Mouse (Mus musculus): Measurements from ENCODE around the gene Bsx. TPM values are rescaled to one million over a fixed set of nuclear protein-coding genes. Genes with fewer than 3 reads are reported as not detected.

The Bsx gene
- polyA plus RNA-seq, 1 experiment = not detected

DNA sequence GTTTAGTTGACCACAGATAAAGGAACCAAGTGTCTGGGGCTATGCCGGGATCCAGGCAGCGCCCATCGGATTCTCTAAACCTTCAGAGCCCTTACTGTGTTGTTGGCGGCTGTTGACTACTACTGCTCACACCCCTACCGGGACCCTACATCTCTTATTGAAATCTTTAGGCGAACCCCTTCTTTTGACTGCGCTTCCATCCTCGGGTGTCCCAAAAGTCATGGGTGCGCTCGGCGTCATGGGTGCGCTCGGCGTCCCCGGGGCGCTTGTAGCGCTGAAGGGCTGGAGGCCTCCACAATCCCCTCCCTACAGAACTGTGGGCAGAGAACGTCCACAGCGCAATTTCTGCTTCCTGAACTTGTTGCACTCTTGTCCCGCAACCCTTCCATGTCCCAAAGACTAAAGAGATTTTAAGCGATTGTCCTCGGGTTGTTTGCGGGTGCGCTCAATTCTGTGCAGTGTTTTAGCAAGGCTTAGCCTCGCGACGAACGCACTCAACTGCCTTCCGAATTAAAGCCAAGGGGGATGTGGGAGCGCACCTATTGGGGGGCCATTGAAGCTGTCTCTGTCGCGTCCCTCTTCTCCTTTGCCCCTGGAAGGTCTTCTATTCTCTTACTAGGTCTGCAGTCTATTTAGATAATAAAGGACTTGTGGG is 4.5 kb downstream of the Bsx start:
- H3K79me2 ChIP-seq (ENCODE audit: control insufficient read depth, insufficient read depth) = no peaks in the 10 kb centered on the region
- H3K36me3 ChIP-seq (ENCODE audit: control insufficient read depth, insufficient read depth) = no peaks in the 10 kb centered on the region
- no peak overlapping the region for H3K4me2 ChIP-seq (ENCODE audit: low read depth)
- H3ac ChIP-seq (ENCODE audit: control insufficient read depth, insufficient read length) = no peak overlapping the region
- no peak overlapping the region for H3K4me3 ChIP-seq
- TF ChIP-seq REST (IDR thresholded peaks at IDR 0.05; ENCODE audit: insufficient read depth, insufficient read length) (no peak), TCF12 (IDR thresholded peaks at IDR 0.05; ENCODE audit: insufficient read depth, poor library complexity, severe bottlenecking) (no peak), TCF3 (IDR thresholded peaks at IDR 0.05; ENCODE audit: insufficient read length, low read depth) (no peak), MYOG (IDR thresholded peaks at IDR 0.05; ENCODE audit: control insufficient read depth in 1 of 3, insufficient read depth in 1 of 3, insufficient read length in 2 of 3, low read depth in 2 of 3) (no peak), MYOD1 (IDR thresholded peaks at IDR 0.05; ENCODE audit: control insufficient read depth in 1 of 3, insufficient read length in 2 of 3, low read depth in 2 of 3) (no peak), MAX (IDR thresholded peaks at IDR 0.05; ENCODE audit: low read depth) (no peak), POLR2AphosphoS2 (IDR thresholded peaks at IDR 0.05; ENCODE audit: insufficient read length, low read depth) (no peak), SRF (IDR thresholded peaks at IDR 0.05; ENCODE audit: control insufficient read depth, insufficient read length, low read depth) (no peak), USF1 (IDR thresholded peaks at IDR 0.05; ENCODE audit: low read depth) (no peak), CEBPB (IDR thresholded peaks at IDR 0.05; ENCODE audit: insufficient read depth, poor library complexity, severe bottlenecking) (no peak), E2F4 (IDR thresholded peaks at IDR 0.05; ENCODE audit: insufficient read depth) (no peak), POLR2A (IDR thresholded peaks at IDR 0.05; ENCODE audit: insufficient read length, low read depth) (no peak)
- H3K27me3 ChIP-seq (ENCODE audit: control insufficient read depth, insufficient read depth, insufficient read length) = peaks cover 57% of the 10 kb centered on the region

DNA sequence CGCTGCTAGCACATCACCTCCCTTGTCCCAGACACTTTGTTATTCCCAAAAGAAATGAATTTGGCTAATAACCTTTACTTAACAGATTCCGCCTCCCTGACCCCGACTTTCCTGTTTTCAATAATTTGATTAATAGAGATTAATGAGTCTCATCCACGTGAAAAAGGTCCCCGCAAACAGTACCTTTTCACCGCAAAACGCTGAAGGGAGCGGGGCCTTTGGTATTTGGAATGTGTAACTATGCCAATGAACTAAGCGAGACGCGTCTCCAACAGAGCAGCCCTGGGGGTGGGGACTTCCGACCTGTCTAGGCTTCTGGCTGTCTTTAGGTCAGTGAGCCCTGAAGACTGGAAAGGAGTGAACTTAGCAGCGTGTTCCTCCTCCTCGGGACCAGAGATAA is 5.1 kb downstream of the Bsx start:
- Histone ChIP-seq H3K27me3 (ENCODE audit: control insufficient read depth, insufficient read depth, insufficient read length) (peaks cover 54% of the 10 kb centered on the region), H3K4me2 (ENCODE audit: low read depth) (no peak overlapping the region), H3ac (ENCODE audit: control insufficient read depth, insufficient read length) (no peak overlapping the region), H3K4me3 (no peak overlapping the region), H3K36me3 (ENCODE audit: control insufficient read depth, insufficient read depth) (no peaks in the 10 kb centered on the region), H3K79me2 (ENCODE audit: control insufficient read depth, insufficient read depth) (no peaks in the 10 kb centered on the region)
- TF ChIP-seq SRF (IDR thresholded peaks at IDR 0.05; ENCODE audit: control insufficient read depth, insufficient read length, low read depth) (no peak), TCF12 (IDR thresholded peaks at IDR 0.05; ENCODE audit: insufficient read depth, poor library complexity, severe bottlenecking) (no peak), MYOD1 (IDR thresholded peaks at IDR 0.05; ENCODE audit: control insufficient read depth in 1 of 3, insufficient read length in 2 of 3, low read depth in 2 of 3) (no peak), TCF3 (IDR thresholded peaks at IDR 0.05; ENCODE audit: insufficient read length, low read depth) (no peak), MAX (IDR thresholded peaks at IDR 0.05; ENCODE audit: low read depth) (no peak), E2F4 (IDR thresholded peaks at IDR 0.05; ENCODE audit: insufficient read depth) (no peak), MYOG (IDR thresholded peaks at IDR 0.05; ENCODE audit: control insufficient read depth in 1 of 3, insufficient read depth in 1 of 3, insufficient read length in 2 of 3, low read depth in 2 of 3) (no peak), USF1 (IDR thresholded peaks at IDR 0.05; ENCODE audit: low read depth) (no peak), POLR2A (IDR thresholded peaks at IDR 0.05; ENCODE audit: insufficient read length, low read depth) (no peak), POLR2AphosphoS2 (IDR thresholded peaks at IDR 0.05; ENCODE audit: insufficient read length, low read depth) (no peak), REST (IDR thresholded peaks at IDR 0.05; ENCODE audit: insufficient read depth, insufficient read length) (no peak), CEBPB (IDR thresholded peaks at IDR 0.05; ENCODE audit: insufficient read depth, poor library complexity, severe bottlenecking) (no peak)

DNA sequence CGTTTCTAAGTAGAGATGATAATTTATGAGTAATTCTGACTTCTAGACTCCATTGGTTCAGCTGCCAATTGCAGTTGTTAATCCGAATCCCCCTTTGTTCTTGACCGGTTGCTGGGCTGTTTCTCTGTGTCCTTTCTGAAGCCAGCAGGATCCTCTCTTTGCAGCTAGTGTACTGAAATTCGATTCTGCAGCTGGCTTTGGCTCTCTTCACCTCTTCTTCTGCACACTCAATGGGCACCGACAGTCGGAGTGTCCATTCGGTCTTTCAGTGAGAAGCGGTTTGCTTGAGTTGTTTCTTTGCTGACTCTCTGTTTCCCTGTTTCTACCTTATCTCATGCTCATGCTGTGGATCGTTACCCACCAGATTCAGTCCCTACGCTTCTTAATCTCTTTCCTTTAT is 11.7 kb downstream of the Bsx start:
- Histone ChIP-seq H3K4me2 (ENCODE audit: low read depth) (no peak overlapping the region), H3ac (ENCODE audit: control insufficient read depth, insufficient read length) (no peak overlapping the region), H3K36me3 (ENCODE audit: control insufficient read depth, insufficient read depth) (no peaks in the 10 kb centered on the region), H3K27me3 (ENCODE audit: control insufficient read depth, insufficient read depth, insufficient read length) (peaks cover 11% of the 10 kb centered on the region), H3K79me2 (ENCODE audit: control insufficient read depth, insufficient read depth) (no peaks in the 10 kb centered on the region), H3K4me3 (no peak overlapping the region)
- TF ChIP-seq REST (IDR thresholded peaks at IDR 0.05; ENCODE audit: insufficient read depth, insufficient read length) (no peak), TCF3 (IDR thresholded peaks at IDR 0.05; ENCODE audit: insufficient read length, low read depth) (no peak), SRF (IDR thresholded peaks at IDR 0.05; ENCODE audit: control insufficient read depth, insufficient read length, low read depth) (no peak), TCF12 (IDR thresholded peaks at IDR 0.05; ENCODE audit: insufficient read depth, poor library complexity, severe bottlenecking) (no peak), CEBPB (IDR thresholded peaks at IDR 0.05; ENCODE audit: insufficient read depth, poor library complexity, severe bottlenecking) (no peak), POLR2A (IDR thresholded peaks at IDR 0.05; ENCODE audit: insufficient read length, low read depth) (no peak), USF1 (IDR thresholded peaks at IDR 0.05; ENCODE audit: low read depth) (no peak), MYOG (IDR thresholded peaks at IDR 0.05; ENCODE audit: control insufficient read depth in 1 of 3, insufficient read depth in 1 of 3, insufficient read length in 2 of 3, low read depth in 2 of 3) (no peak), E2F4 (IDR thresholded peaks at IDR 0.05; ENCODE audit: insufficient read depth) (no peak), MAX (IDR thresholded peaks at IDR 0.05; ENCODE audit: low read depth) (no peak)

DNA sequence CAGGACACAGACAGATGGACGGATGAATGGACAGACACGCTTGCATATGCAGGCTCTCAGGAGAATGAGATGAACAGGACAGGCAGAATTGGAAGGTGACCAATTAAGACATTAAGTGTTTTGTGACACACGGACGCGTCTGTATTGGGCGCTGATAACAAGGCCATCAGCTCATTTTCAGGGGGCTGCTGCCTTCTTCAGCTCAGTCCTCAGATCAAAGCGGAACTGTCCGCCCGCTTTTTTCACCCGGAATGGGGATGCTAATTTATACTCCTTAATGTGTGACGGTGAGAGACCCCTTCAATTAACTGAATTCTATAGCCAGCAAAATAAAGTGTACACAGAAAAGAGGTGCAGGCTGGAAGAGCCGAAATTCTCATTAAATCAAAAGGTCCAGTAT is 15.5 kb downstream of the Bsx start:
- Histone ChIP-seq H3ac (ENCODE audit: control insufficient read depth, insufficient read length) (no peak overlapping the region), H3K4me3 (no peak overlapping the region), H3K27me3 (ENCODE audit: control insufficient read depth, insufficient read depth, insufficient read length) (peaks cover 20% of the 10 kb centered on the region), H3K4me2 (ENCODE audit: low read depth) (no peak overlapping the region), H3K36me3 (ENCODE audit: control insufficient read depth, insufficient read depth) (no peaks in the 10 kb centered on the region), H3K79me2 (ENCODE audit: control insufficient read depth, insufficient read depth) (no peaks in the 10 kb centered on the region)
- TF ChIP-seq USF1 (IDR thresholded peaks at IDR 0.05; ENCODE audit: low read depth) (no peak), POLR2A (IDR thresholded peaks at IDR 0.05; ENCODE audit: insufficient read length, low read depth) (no peak), TCF3 (IDR thresholded peaks at IDR 0.05; ENCODE audit: insufficient read length, low read depth) (no peak), MYOD1 (IDR thresholded peaks at IDR 0.05; ENCODE audit: control insufficient read depth in 1 of 3, insufficient read length in 2 of 3, low read depth in 2 of 3) (no peak), MYOG (IDR thresholded peaks at IDR 0.05; ENCODE audit: control insufficient read depth in 1 of 3, insufficient read depth in 1 of 3, insufficient read length in 2 of 3, low read depth in 2 of 3) (no peak), MAX (IDR thresholded peaks at IDR 0.05; ENCODE audit: low read depth) (no peak), TCF12 (IDR thresholded peaks at IDR 0.05; ENCODE audit: insufficient read depth, poor library complexity, severe bottlenecking) (no peak), CEBPB (IDR thresholded peaks at IDR 0.05; ENCODE audit: insufficient read depth, poor library complexity, severe bottlenecking) (no peak), REST (IDR thresholded peaks at IDR 0.05; ENCODE audit: insufficient read depth, insufficient read length) (no peak)
